Mouse (Mus musculus): ENCODE data around the gene Vti1a.

DNA sequence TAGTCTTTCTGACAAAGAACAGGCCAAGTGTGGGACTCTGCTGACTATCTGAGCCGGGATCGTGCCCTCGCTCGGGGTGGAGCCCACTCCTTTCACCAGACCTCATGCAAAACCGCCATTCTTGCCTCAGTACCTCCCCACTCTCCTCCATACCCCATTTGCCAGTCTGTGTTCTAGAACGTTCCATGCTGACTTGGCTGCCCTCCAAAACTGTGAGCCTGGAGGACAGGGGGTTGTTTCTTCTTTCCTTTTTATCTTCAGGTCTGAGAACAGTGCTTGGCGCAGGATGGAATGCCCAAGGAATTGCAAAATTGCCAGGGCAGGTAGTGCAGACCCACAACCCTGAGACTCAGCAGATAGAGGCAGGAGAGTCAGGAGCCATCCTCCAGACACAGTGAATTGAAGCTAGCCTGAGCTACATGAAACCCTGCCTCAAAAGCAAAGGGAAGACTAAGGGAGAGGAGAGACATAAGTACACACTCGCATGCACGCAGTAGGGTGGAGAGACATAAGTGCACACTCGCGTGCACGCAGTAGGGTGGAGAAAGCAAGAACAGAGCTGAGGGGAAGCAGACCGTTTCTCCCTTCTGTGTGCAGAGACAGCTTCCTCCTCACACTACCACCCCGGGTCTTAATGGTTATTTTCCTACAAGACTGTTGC is 246.5 kb downstream of the Vti1a start:
- TF ChIP-seq GATA1 (IDR thresholded peaks at IDR 0.05; ENCODE audit: borderline replicate concordance, low read length), result no peak
- TF ChIP-seq FLI1 (IDR thresholded peaks at IDR 0.05; ENCODE audit: low read length), result no peak
